Mouse (Mus musculus): ENCODE measurements around the gene Sh3bgrl3. TPM values are rescaled to one million over a fixed set of nuclear protein-coding genes. Genes with fewer than 3 reads are reported as not detected.

Gene Sh3bgrl3
- 934 TPM for polyA plus RNA-seq (2017; shearing (Covaris generic))

GRCm38 (mm10) chr4:134128221-134128982, at the start of gene Sh3bgrl3:
Gene Sh3bgrl3 (minus strand): TSS chr4:134128789.

GRCm38 (mm10) chr4:134101979-134102741, 26.4 kb downstream of the Sh3bgrl3 start, which contains the start of gene Ubxn11:
Gene Ubxn11 (plus strand): TSS chr4:134102570.

GRCm38 (mm10) chr4:134094923-134095547, 33.6 kb downstream of the Sh3bgrl3 start, which contains the start of gene Cd52:
Gene Cd52 (minus strand): TSS chr4:134095082.

Other genes starting within 250 kb of the Sh3bgrl3 start
- gene Rps6ka1, start 241.0 kb downstream of the Sh3bgrl3 start, polyA plus RNA-seq (2017; shearing (Covaris generic)) = 83.7 TPM
- 247 TPM for gene Hmgn2, start 160.1 kb downstream of the Sh3bgrl3 start, polyA plus RNA-seq (2017; shearing (Covaris generic))
- 21.5 TPM for gene Dhdds, start 127.9 kb downstream of the Sh3bgrl3 start, polyA plus RNA-seq (2017; shearing (Covaris generic))
- gene Lin28a, start 109.9 kb downstream of the Sh3bgrl3 start, polyA plus RNA-seq (2017; shearing (Covaris generic)) = not detected
- 3.8 TPM for gene Zfp683, start 75.0 kb downstream of the Sh3bgrl3 start, polyA plus RNA-seq (2017; shearing (Covaris generic))
- gene Crybg2, start 68.0 kb downstream of the Sh3bgrl3 start, polyA plus RNA-seq (2017; shearing (Covaris generic)) = 15.6 TPM
- 1,965 TPM for gene Cd52, start 33.7 kb downstream of the Sh3bgrl3 start, polyA plus RNA-seq (2017; shearing (Covaris generic))
- 34.5 TPM for gene Ubxn11, start 26.2 kb downstream of the Sh3bgrl3 start, polyA plus RNA-seq (2017; shearing (Covaris generic))
- 45.7 TPM for gene Cep85, start 58.3 kb upstream of the Sh3bgrl3 start, polyA plus RNA-seq (2017; shearing (Covaris generic))
- not detected for gene Gm7534, start 74.2 kb upstream of the Sh3bgrl3 start, polyA plus RNA-seq (2017; shearing (Covaris generic))
- not detected for gene Catsper4, start 98.6 kb upstream of the Sh3bgrl3 start, polyA plus RNA-seq (2017; shearing (Covaris generic))
- not detected for gene Cnksr1, start 109.6 kb upstream of the Sh3bgrl3 start, polyA plus RNA-seq (2017; shearing (Covaris generic))
- gene E130218I03Rik, start 114.9 kb upstream of the Sh3bgrl3 start, polyA plus RNA-seq (2017; shearing (Covaris generic)) = 5.9 TPM
- 25.7 TPM for gene Zfp593, start 116.8 kb upstream of the Sh3bgrl3 start, polyA plus RNA-seq (2017; shearing (Covaris generic))
- not detected for gene Gm30191, start 118.1 kb upstream of the Sh3bgrl3 start, polyA plus RNA-seq (2017; shearing (Covaris generic))
- gene Grrp1, start 125.3 kb upstream of the Sh3bgrl3 start, polyA plus RNA-seq (2017; shearing (Covaris generic)) = not detected
- gene Pdik1l, start 159.1 kb upstream of the Sh3bgrl3 start, polyA plus RNA-seq (2017; shearing (Covaris generic)) = 7.7 TPM
- not detected for gene Trim63, start 186.3 kb upstream of the Sh3bgrl3 start, polyA plus RNA-seq (2017; shearing (Covaris generic))
- not detected for gene Slc30a2, start 214.4 kb upstream of the Sh3bgrl3 start, polyA plus RNA-seq (2017; shearing (Covaris generic))